Mouse (Mus musculus) midbrain, embryonic 14.5 days (tissue): ENCODE results near the gene Slc9a5. TPM values are rescaled to one million over a fixed set of nuclear protein-coding genes. Genes with fewer than 3 reads are reported as not detected.

Experiments used
- ATAC-seq: fragments of 200-750 bp; cut with Nextera tagmentation; 2 replicates; pipeline ENCODE4 v1.8.0; 2017; ENCODE audit warnings: moderate number of reproducible peaks, moderate library complexity; ENCODE audit not compliant: low FRiP score, low TSS enrichment
- DNase-seq: peaks from one replicate; pipeline ENCODE4 v3.0.0-alpha.2; 2015
- H3K27ac ChIP-seq: fragments of 300-500 bp; sonication (generic); replicated peaks from 2 replicates; pipeline ENCODE4 v1.5.1; 2014; ENCODE audit warnings: mild to moderate bottlenecking, low read depth, low read length, moderate library complexity
- H3K27me3 ChIP-seq: fragments of 300-500 bp; sonication (generic); 2 replicates; pipeline ENCODE4 v1.6.1; 2014; ENCODE audit warnings: low read length, control low read depth, mixed read lengths; ENCODE audit not compliant: control insufficient read depth, insufficient read depth
- H3K36me3 ChIP-seq: fragments of 300-500 bp; sonication (generic); 2 replicates; pipeline ENCODE4 v1.6.1; 2014; ENCODE audit warnings: low read length, control low read depth; ENCODE audit not compliant: control insufficient read depth, insufficient read depth
- H3K4me1 ChIP-seq: fragments of 300-500 bp; sonication (generic); 2 replicates; pipeline ENCODE4 v1.6.1; 2014; ENCODE audit warnings: mild to moderate bottlenecking, antibody characterized with exemption, low read length, control low read depth; ENCODE audit not compliant: control insufficient read depth, insufficient read depth
- H3K4me2 ChIP-seq: fragments of 300-500 bp; sonication (generic); 2 replicates; pipeline ENCODE4 v1.6.1; 2014; ENCODE audit warnings: mild to moderate bottlenecking, low read length, moderate library complexity
- H3K4me3 ChIP-seq: fragments of 300-500 bp; sonication (generic); replicated peaks from 2 replicates; pipeline ENCODE4 v1.5.1; 2014; ENCODE audit warnings: low read depth, low read length
- H3K9ac ChIP-seq: fragments of 300-500 bp; sonication (generic); replicated peaks from 2 replicates; pipeline ENCODE4 v1.6.1; 2014; ENCODE audit warnings: mild to moderate bottlenecking, low read length, moderate library complexity
- H3K9me3 ChIP-seq: fragments of 300-500 bp; sonication (generic); 2 replicates; pipeline ENCODE4 v1.6.1; 2016; ENCODE audit warnings: low read length, control low read depth, mixed read lengths; ENCODE audit not compliant: control insufficient read depth
- WGBS: fragments of 180-500 bp; shearing (Covaris S2); extraction: QIAGEN DNeasy Blood & Tissue Kit; methylation state at CpG from one replicate; pipeline ENCODE4 v1.1.7; 2014; 5-methylcytosine and 5-hydroxymethylcytosine counted together
- polyA plus RNA-seq: library from polyadenylated mRNA; unstranded; fragments of >200 nt; fragmentation: Nextera tagmentation; extraction: Ambion mirVana; gene quantifications from 2 replicates; pipeline ENCODE4 v1.2.1, GENCODE M21; 2014

Gene Slc9a5
- polyA plus RNA-seq, 1 experiment from 2014 or later: 8.3 TPM

DNA sequence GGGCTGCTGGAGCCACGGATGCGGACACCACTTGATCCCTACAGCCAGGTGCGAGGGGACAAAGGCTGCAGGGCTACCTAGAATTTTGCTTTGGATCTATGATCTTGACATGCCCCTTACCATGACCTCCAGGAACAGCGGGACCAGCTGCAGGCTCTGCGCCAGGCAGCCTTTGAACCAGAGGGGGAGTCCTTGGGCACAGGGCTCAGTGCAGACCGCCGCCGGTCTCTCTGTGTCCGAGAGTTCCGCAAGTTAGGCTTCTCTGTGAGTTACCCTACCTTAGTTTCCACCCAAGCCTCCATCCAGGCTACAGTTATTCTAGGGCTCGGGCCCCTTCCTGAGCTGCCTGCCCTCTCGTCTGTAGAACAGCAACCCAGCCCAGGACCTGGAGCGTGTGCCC, 41.0 kb upstream of the Slc9a5 start:
- Histone ChIP-seq H3K27me3 (no peaks in the 10 kb centered on the region), H3K36me3 (peaks cover 73% of the 10 kb centered on the region), H3K4me3 (no peak overlapping the region), H3K9me3 (no peaks in the 10 kb centered on the region), H3K9ac (no peak overlapping the region), H3K4me1 (peaks cover 8% of the 10 kb centered on the region; the same call in 1 of the 2 replicates), H3K27ac (no peak overlapping the region), H3K4me2 (no peak overlapping the region)
- no peak for DNase-seq
- no peak for ATAC-seq
- 96% methylated on average over 13 of the region's 13 CpGs for WGBS

DNA sequence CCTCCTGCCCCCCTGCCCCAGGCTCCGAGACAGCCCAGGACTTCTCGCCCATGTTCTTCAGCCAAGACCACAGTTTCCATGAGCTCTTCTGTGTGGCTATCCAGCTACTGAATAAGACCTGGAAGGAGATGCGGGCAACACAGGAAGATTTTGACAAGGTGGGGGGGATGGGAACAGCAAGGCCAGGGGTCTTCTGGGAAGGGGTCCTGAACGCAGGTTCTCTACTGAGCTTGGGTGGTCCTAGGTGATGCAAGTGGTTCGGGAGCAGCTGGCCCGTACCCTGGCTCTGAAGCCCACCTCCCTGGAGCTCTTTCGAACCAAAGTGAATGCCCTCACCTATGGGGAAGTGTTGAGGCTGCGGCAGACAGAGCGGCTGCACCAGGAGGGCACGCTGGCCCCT, 40.2 kb upstream of the Slc9a5 start:
- Histone ChIP-seq H3K27me3 (no peaks in the 10 kb centered on the region), H3K4me3 (no peak overlapping the region), H3K9ac (no peak overlapping the region), H3K4me2 (no peak overlapping the region), H3K27ac (no peak overlapping the region), H3K9me3 (no peaks in the 10 kb centered on the region), H3K4me1 (peaks cover 8% of the 10 kb centered on the region; the same call in 1 of the 2 replicates), H3K36me3 (peaks cover 73% of the 10 kb centered on the region)
- ATAC-seq: no peak
- DNase-seq: no peak
- 94% methylated on average over 10 of the region's 10 CpGs for WGBS

DNA sequence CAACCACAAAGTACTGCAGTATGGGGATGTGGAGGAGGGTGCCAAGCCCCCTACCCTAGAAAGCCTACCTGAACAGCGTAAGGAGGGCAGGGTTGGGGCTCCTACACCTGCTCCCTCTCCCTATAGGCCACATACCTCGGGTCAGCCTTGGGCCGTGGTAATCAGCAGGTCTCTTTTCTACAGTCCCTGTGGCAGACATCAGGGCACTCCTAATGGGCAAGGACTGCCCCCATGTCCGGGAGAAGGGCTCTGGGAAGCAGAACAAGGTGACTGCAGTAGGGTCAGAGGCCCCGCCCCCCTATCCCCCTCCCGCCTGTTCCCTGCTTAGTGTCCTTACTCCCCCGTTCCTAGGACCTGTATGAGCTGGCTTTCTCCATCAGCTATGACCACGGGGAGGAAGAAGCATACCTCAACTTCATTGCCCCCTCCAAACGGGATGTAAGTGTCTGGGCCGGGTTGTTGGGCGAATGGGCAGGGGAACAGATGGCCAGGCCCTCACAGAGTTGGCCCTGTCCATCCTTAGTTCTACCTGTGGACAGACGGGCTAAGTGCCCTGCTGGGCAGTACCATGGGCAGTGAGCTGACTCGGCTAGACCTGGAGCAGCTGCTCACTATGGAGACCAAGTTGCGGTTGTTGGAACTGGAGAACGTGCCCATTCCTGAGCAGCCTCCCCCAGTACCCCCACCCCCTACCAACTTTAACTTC, 39.3 kb upstream of the Slc9a5 start:
- ATAC-seq: no peak
- Histone ChIP-seq H3K4me2 (no peak overlapping the region), H3K4me3 (no peak overlapping the region), H3K36me3 (peaks cover 73% of the 10 kb centered on the region), H3K9me3 (no peaks in the 10 kb centered on the region), H3K4me1 (peaks cover 8% of the 10 kb centered on the region; the same call in 1 of the 2 replicates), H3K27ac (no peak overlapping the region), H3K27me3 (no peaks in the 10 kb centered on the region), H3K9ac (no peak overlapping the region)
- 83% methylated on average over 15 of the region's 15 CpGs for WGBS
- no peak for DNase-seq

DNA sequence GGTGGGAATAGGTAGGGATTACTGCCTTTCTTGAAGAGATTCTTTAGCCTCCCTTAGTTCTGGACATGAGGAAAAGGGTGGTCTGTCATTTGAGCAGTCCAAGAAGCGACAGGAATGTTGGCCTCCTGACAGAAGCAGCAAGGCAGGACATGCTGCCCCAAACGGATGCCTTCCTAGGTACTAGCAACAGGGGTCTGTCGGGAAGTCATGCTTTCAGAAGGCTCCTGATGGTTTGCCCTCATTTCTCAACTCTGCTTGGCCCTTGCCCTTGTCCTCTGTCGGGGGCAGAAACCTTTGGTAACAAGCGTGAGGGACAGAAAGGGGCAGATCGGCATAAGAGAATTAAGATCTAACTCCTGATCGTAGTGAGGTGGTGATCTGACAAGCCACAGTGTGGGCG, 38.5 kb upstream of the Slc9a5 start:
- ATAC-seq: no peak
- H3K4me2 ChIP-seq: no peak overlapping the region
- H3K4me3 ChIP-seq: no peak overlapping the region
- 90% methylated on average over 8 of the region's 8 CpGs for WGBS
- no peak overlapping the region for H3K27ac ChIP-seq
- no peak for DNase-seq
- peaks cover 8% of the 10 kb centered on the region; the same call in 1 of the 2 replicates for H3K4me1 ChIP-seq
- H3K9ac ChIP-seq: no peak overlapping the region
- H3K27me3 ChIP-seq: no peaks in the 10 kb centered on the region
- H3K36me3 ChIP-seq: peaks cover 73% of the 10 kb centered on the region
- no peaks in the 10 kb centered on the region for H3K9me3 ChIP-seq

DNA sequence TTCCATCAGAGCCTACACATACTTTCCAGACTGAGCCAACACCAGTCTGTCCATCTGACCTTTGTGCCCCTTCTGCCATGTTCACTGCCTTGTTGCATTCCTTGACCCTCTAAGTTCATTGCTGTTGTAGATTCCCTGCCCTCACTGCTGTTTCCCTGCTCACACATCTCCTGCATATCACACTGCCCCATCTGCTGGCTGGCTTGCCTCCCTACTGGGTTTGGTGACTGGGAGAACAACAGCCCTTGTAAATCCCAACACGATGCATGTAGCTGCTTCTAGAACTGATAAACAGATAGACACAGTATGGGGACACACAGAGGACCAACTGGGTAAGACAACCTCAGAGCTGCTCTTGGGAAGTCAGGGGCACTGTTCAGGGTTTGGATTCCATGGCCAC, 36.9 kb upstream of the Slc9a5 start:
- Histone ChIP-seq H3K4me3 (no peak overlapping the region), H3K4me1 (no peaks in the 10 kb centered on the region), H3K27ac (no peak overlapping the region), H3K9me3 (no peaks in the 10 kb centered on the region), H3K27me3 (no peaks in the 10 kb centered on the region), H3K9ac (no peak overlapping the region), H3K36me3 (peaks cover 82% of the 10 kb centered on the region), H3K4me2 (no peak overlapping the region)
- 90% methylated on average over 1 of the region's 1 CpGs for WGBS
- no peak for DNase-seq
- ATAC-seq: no peak

DNA sequence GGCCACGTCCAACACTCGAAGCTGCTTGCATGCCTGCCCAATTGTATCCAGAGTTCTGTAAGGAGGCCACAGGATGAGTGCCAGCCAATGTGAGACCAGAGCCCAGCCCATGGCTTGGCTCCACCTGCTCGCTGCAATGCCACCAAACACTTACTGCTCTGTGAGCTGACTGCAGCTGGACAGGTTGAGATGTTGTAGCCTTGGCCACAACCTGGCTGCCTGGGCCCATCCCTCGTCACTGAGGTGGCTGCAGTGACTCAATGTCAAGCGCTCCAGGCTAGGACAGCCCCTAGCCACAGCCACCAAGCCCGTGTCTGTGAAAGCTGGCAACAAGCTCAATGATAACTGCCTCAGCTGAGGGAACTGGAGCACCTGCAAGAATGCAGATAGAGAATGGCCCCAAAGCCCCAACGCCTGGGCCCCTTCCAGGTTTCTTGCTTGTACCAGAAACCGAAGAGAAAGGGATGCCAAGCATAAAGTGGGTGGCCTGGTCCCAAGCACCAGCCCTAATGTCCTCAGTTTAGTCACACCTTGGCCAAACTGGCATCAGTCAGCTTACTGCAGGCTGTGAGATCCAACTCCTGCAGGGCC, 35.7 kb upstream of the Slc9a5 start:
- Histone ChIP-seq H3K4me2 (no peak overlapping the region), H3K4me1 (no peaks in the 10 kb centered on the region), H3K27ac (no peak overlapping the region), H3K9me3 (no peaks in the 10 kb centered on the region), H3K4me3 (no peak overlapping the region), H3K9ac (no peak overlapping the region), H3K36me3 (peaks cover 77% of the 10 kb centered on the region), H3K27me3 (no peaks in the 10 kb centered on the region)
- no peak for DNase-seq
- no peak for ATAC-seq
- WGBS: 94% methylated on average over 8 of the region's 8 CpGs

DNA sequence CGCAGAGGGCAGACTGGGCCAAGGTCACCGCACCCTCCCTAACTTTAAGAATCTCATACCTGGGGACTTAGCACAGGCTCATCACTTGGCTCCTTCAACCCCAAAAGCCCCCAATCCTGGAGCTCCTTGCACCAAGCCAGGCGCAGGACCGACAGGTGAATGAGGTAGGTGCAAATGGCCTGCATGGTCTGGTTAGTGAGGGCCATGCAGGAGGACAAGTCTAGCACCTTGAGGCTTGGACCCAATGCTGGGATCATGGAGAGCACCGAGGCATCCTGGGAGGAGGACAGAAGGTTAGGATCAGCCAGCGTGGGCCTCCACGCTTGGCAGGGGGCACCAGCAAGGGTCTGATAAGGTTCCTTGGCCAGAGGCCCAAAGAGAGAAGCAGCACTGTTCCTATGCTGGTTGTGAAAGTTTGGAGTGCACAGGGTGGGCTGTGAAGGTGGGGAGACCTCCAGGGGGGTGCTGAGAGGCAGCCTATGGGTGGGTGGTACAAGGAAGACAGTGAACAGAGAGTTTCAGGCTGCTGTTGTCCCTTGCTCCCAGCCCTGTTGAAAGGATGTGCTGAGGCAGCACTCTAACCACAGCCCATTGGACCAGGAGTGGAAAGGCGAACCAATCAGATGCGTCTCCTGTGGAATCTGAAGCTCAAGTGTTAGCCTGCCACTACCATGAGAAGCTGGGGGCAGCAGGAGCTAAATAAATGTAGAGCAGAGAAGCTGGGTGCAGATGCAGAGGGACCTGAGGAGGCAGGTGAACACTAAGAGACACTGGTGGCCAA, 34.8 kb upstream of the Slc9a5 start:
- no peaks in the 10 kb centered on the region for H3K9me3 ChIP-seq
- H3K36me3 ChIP-seq: peaks cover 77% of the 10 kb centered on the region
- no peak overlapping the region for H3K4me2 ChIP-seq
- WGBS: 85% methylated on average over 9 of the region's 9 CpGs
- ATAC-seq: no peak
- DNase-seq: no peak
- H3K27me3 ChIP-seq: no peaks in the 10 kb centered on the region
- H3K9ac ChIP-seq: no peak overlapping the region
- no peaks in the 10 kb centered on the region for H3K4me1 ChIP-seq
- no peak overlapping the region for H3K4me3 ChIP-seq
- no peak overlapping the region for H3K27ac ChIP-seq

DNA sequence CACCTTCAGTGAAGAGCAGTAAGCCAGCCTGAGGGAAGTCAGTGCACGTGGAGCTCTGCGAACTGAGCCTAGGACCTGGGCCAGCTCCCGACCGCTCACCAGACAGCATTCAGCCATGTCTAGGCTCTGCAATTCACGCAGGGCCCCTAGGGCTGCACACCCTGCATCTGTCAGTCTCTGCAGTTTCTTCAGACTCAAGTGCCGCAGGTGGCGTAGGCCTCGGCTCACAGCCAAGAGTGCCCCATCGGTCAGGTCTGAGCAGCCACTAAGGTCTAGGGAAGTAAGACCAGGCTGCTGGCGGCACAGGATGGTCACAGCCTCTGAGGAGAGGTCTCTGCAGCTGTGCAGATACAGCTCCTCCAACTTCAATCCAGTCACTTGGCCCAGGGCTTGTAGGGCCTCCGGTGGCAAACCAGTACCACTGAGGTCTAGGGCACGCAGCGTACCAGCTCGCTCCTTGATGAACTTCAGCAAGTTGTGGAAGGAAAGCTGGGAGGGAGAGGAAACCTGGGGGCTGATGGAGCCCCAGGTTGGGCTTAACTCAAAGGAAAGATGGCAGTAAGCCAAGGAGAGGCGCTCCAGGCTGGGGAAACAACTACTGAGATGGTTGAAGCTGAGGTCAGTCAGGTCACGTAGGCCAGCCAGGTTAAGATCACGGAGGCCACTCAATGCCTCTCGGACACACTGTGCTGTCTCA, 33.4 kb upstream of the Slc9a5 start:
- no peak for DNase-seq
- Histone ChIP-seq H3K27ac (no peak overlapping the region), H3K4me3 (no peak overlapping the region), H3K36me3 (peaks cover 76% of the 10 kb centered on the region), H3K4me1 (no peaks in the 10 kb centered on the region), H3K27me3 (no peaks in the 10 kb centered on the region), H3K4me2 (no peak overlapping the region), H3K9ac (no peak overlapping the region), H3K9me3 (no peaks in the 10 kb centered on the region)
- WGBS: 92% methylated on average over 18 of the region's 18 CpGs
- no peak; the same call in 1 of the 2 replicates for ATAC-seq
